Mouse (Mus musculus) lung, postnatal 10 days (tissue): ENCODE data around the gene Smchd1.
"Not testable (repeated sequence)": the region's sequence is repeated elsewhere in the genome, so short reads cannot be mapped to it uniquely, and the experiment has no call there.

Experiments used
- DNase-seq: peaks from one replicate; pipeline ENCODE4 v3.0.0; 2021

Smchd1 gene

GRCm38 (mm10) chr17:71444718-71445117 lies 30.4 kb downstream of the Smchd1 start:
- DNase-seq, result no peak

GRCm38 (mm10) chr17:71444126-71444525 lies 31.0 kb downstream of the Smchd1 start:
- no peak for DNase-seq

GRCm38 (mm10) chr17:71443273-71443672 lies 31.9 kb downstream of the Smchd1 start:
- DNase-seq, result no peak

- not testable (repeated sequence) for DNase-seq
Observed at GRCm38 (mm10) chr17:71422502-71422901, 52.6 kb downstream of the Smchd1 start.

GRCm38 (mm10) chr17:71419448-71419847 lies 55.7 kb downstream of the Smchd1 start:
- not testable (repeated sequence) for DNase-seq

- no peak for DNase-seq
Observed at GRCm38 (mm10) chr17:71417008-71417407, 58.1 kb downstream of the Smchd1 start.

- DNase-seq, result peak; percentile 3
Observed at GRCm38 (mm10) chr17:71387401-71387800, 87.7 kb downstream of the Smchd1 start.

GRCm38 (mm10) chr17:71380346-71380745 lies 94.8 kb downstream of the Smchd1 start:
- DNase-seq, result no peak

GRCm38 (mm10) chr17:71377901-71378300 lies 97.2 kb downstream of the Smchd1 start:
- DNase-seq, result no peak

GRCm38 (mm10) chr17:71355526-71355925 lies 119.6 kb downstream of the Smchd1 start:
- DNase-seq, result no peak

- no peak for DNase-seq
Observed at GRCm38 (mm10) chr17:71354205-71354604, 120.9 kb downstream of the Smchd1 start.

GRCm38 (mm10) chr17:71348188-71348587 lies 127.0 kb downstream of the Smchd1 start:
- DNase-seq, result no peak

GRCm38 (mm10) chr17:71342006-71342405 lies 133.1 kb downstream of the Smchd1 start:
- DNase-seq, result no peak

- no peak for DNase-seq
Observed at GRCm38 (mm10) chr17:71338627-71339026, 136.5 kb downstream of the Smchd1 start.

- no peak for DNase-seq
Observed at GRCm38 (mm10) chr17:71337546-71337945, 137.6 kb downstream of the Smchd1 start.

- DNase-seq, result no peak
Observed at GRCm38 (mm10) chr17:71336421-71336820, 138.7 kb downstream of the Smchd1 start.

GRCm38 (mm10) chr17:71332298-71332697 lies 142.8 kb downstream of the Smchd1 start:
- no peak for DNase-seq

- DNase-seq, result not testable (repeated sequence)
Observed at GRCm38 (mm10) chr17:71320731-71321130, 154.4 kb downstream of the Smchd1 start.

- DNase-seq, result no peak
Observed at GRCm38 (mm10) chr17:71319361-71319760, 155.8 kb downstream of the Smchd1 start.

- no peak for DNase-seq
Observed at GRCm38 (mm10) chr17:71317571-71317970, 157.6 kb downstream of the Smchd1 start.

- DNase-seq, result no peak
Observed at GRCm38 (mm10) chr17:71314315-71314714, 160.8 kb downstream of the Smchd1 start.

GRCm38 (mm10) chr17:71311340-71312171 lies 163.6 kb downstream of the Smchd1 start, which contains the start of gene Emilin2:
Gene Emilin2, minus strand, starts transcription at chr17:71311978.
- peak; percentile 58 for DNase-seq

GRCm38 (mm10) chr17:71310486-71311339 lies 164.4 kb downstream of the Smchd1 start:
- DNase-seq, result peak; percentile 45
